Mouse (Mus musculus) limb, embryonic 12.5 days (tissue): ENCODE measurements around the gene Ak5. TPM values are rescaled to one million over a fixed set of nuclear protein-coding genes. Genes with fewer than 3 reads are reported as not detected.

Source experiments
- polyA plus RNA-seq: library from polyadenylated mRNA; unstranded; fragments of >200 nt; fragmentation: Nextera tagmentation; extraction: Ambion mirVana; gene quantifications from 2 replicates; pipeline ENCODE4 v1.2.1, GENCODE M21; 2016

Gene Ak5
- polyA plus RNA-seq, 1 experiment from 2014 or later = 1.7 TPM

Other genes starting within 250 kb of the Ak5 start
- gene Pigk, start 45.7 kb upstream of the Ak5 start, polyA plus RNA-seq = 46.2 and 49.4 TPM in 2 replicates